Mouse (Mus musculus): ENCODE results near the gene Gm6793. TPM values are rescaled to one million over a fixed set of nuclear protein-coding genes. Genes with fewer than 3 reads are reported as not detected.

The Gm6793 gene
- polyA plus RNA-seq, 1 experiment from 2014 or later, result 1.0 TPM

GRCm38 (mm10) chr8:112011816-112012242 lies 3.0 kb downstream of the Gm6793 start:
- Histone ChIP-seq H3K27ac (peak overlapping the region; percentile 83), H3K36me3 (peaks cover 17% of the 10 kb centered on the region; the same call in 1 of the 2 replicates), H3K27me3 (no peaks in the 10 kb centered on the region), H3K9me3 (no peaks in the 10 kb centered on the region), H3K4me2 (replicated peaks) (peak overlapping the region; percentile 89), H3K9ac (peak overlapping the region; percentile 88), H3K4me1 (peaks cover 18% of the 10 kb centered on the region), H3K4me3 (peak overlapping the region; percentile 94)
- ATAC-seq (ENCODE audit: insufficient number of reproducible peaks, insufficient read depth, low FRiP score, low TSS enrichment), result peak; percentile 54; the same call in 1 of the 2 replicates
- 0% methylated on average over 40 of the region's 40 CpGs for WGBS

- peak within 1 kb of the TSS; percentile 88 for H3K9ac ChIP-seq
- peaks cover 17% of the 10 kb centered on the region for H3K36me3 ChIP-seq
- H3K4me1 ChIP-seq, result peaks cover 18% of the 10 kb centered on the region
- H3K9me3 ChIP-seq, result no peaks in the 10 kb centered on the region
- H3K27me3 ChIP-seq, result no peaks in the 10 kb centered on the region
- peak within 1 kb of the TSS; percentile 89 for H3K4me2 ChIP-seq (replicated peaks)
- H3K27ac ChIP-seq, result peak within 1 kb of the TSS; percentile 83
- peak; percentile 92 for ATAC-seq (ENCODE audit: insufficient number of reproducible peaks, insufficient read depth, low FRiP score, low TSS enrichment)
- peak within 1 kb of the TSS; percentile 94 for H3K4me3 ChIP-seq
- under 1% methylated on average over 61 of the region's 61 CpGs for WGBS
Observed at GRCm38 (mm10) chr8:112010997-112011815, 3.6 kb downstream of the Gm6793 start, which contains the start of the genes Kars and Terf2ip. Kars (minus strand) TSS chr8:112011323. Terf2ip (plus strand) TSS chr8:112011398.

GRCm38 (mm10) chr8:112009558-112009957 lies 5.3 kb downstream of the Gm6793 start:
- Histone ChIP-seq H3K4me2 (replicated peaks) (peak overlapping the region; percentile 89; the same call in 1 of the 2 replicates), H3K4me1 (peaks cover 18% of the 10 kb centered on the region), H3K27ac (no peak overlapping the region), H3K27me3 (no peaks in the 10 kb centered on the region), H3K9me3 (no peaks in the 10 kb centered on the region), H3K36me3 (peaks cover 25% of the 10 kb centered on the region), H3K4me3 (no peak overlapping the region), H3K9ac (no peak overlapping the region)
- WGBS, result 95% methylated on average over 7 of the region's 7 CpGs
- ATAC-seq (ENCODE audit: insufficient number of reproducible peaks, insufficient read depth, low FRiP score, low TSS enrichment), result no peak

GRCm38 (mm10) chr8:112007669-112008068 lies 7.2 kb downstream of the Gm6793 start:
- peaks cover 12% of the 10 kb centered on the region for H3K4me1 ChIP-seq
- peaks cover 42% of the 10 kb centered on the region for H3K36me3 ChIP-seq
- 91% methylated on average over 2 of the region's 2 CpGs for WGBS
- no peaks in the 10 kb centered on the region for H3K27me3 ChIP-seq
- no peak overlapping the region for H3K4me2 ChIP-seq (replicated peaks)
- H3K4me3 ChIP-seq, result no peak overlapping the region
- no peak overlapping the region for H3K9ac ChIP-seq
- no peaks in the 10 kb centered on the region for H3K9me3 ChIP-seq
- no peak for ATAC-seq (ENCODE audit: insufficient number of reproducible peaks, insufficient read depth, low FRiP score, low TSS enrichment)
- no peak overlapping the region for H3K27ac ChIP-seq

- no peak for ATAC-seq (ENCODE audit: insufficient number of reproducible peaks, insufficient read depth, low FRiP score, low TSS enrichment)
- WGBS, result 95% methylated on average over 6 of the region's 6 CpGs
- Histone ChIP-seq H3K4me1 (peaks cover 7% of the 10 kb centered on the region; the same call in 1 of the 2 replicates), H3K4me3 (no peak overlapping the region), H3K4me2 (replicated peaks) (no peak overlapping the region), H3K9ac (no peak overlapping the region), H3K27ac (no peak overlapping the region), H3K27me3 (no peaks in the 10 kb centered on the region), H3K9me3 (no peaks in the 10 kb centered on the region), H3K36me3 (peaks cover 62% of the 10 kb centered on the region)
Observed at GRCm38 (mm10) chr8:112005601-112006000, 9.2 kb downstream of the Gm6793 start.

GRCm38 (mm10) chr8:112004754-112005153 lies 10.1 kb downstream of the Gm6793 start:
- Histone ChIP-seq H3K27me3 (no peaks in the 10 kb centered on the region), H3K27ac (no peak overlapping the region), H3K4me3 (no peak overlapping the region), H3K4me1 (no peaks in the 10 kb centered on the region), H3K36me3 (peaks cover 71% of the 10 kb centered on the region), H3K9me3 (no peaks in the 10 kb centered on the region), H3K4me2 (replicated peaks) (no peak overlapping the region), H3K9ac (no peak overlapping the region)
- no peak for ATAC-seq (ENCODE audit: insufficient number of reproducible peaks, insufficient read depth, low FRiP score, low TSS enrichment)

GRCm38 (mm10) chr8:111992703-111993039 lies 22.2 kb downstream of the Gm6793 start:
- H3K4me2 ChIP-seq (replicated peaks), result no peak overlapping the region; the same call in 1 of the 2 replicates
- no peaks in the 10 kb centered on the region for H3K27me3 ChIP-seq
- 0 out of 2 replicates have a peak, but pooled peaks cover 4% of the 10 kb centered on the region for H3K4me1 ChIP-seq
- no peak overlapping the region for H3K27ac ChIP-seq
- no peak overlapping the region for H3K9ac ChIP-seq
- no peak for ATAC-seq (ENCODE audit: insufficient number of reproducible peaks, insufficient read depth, low FRiP score, low TSS enrichment)
- peaks cover 60% of the 10 kb centered on the region for H3K36me3 ChIP-seq
- 81% methylated on average over 3 of the region's 3 CpGs for WGBS
- H3K4me3 ChIP-seq, result no peak overlapping the region
- H3K9me3 ChIP-seq, result no peaks in the 10 kb centered on the region

- 0 out of 2 replicates have a peak, but pooled peaks cover 4% of the 10 kb centered on the region for H3K4me1 ChIP-seq
- no peaks in the 10 kb centered on the region for H3K27me3 ChIP-seq
- peak; percentile 91 for ATAC-seq (ENCODE audit: insufficient number of reproducible peaks, insufficient read depth, low FRiP score, low TSS enrichment)
- peak within 1 kb of the TSS; percentile 80 for H3K9ac ChIP-seq
- peaks cover 59% of the 10 kb centered on the region for H3K36me3 ChIP-seq
- peak within 1 kb of the TSS; percentile 52 for H3K4me2 ChIP-seq (replicated peaks)
- WGBS, result 5% methylated on average over 33 of the region's 33 CpGs
- no peak within 1 kb of the TSS for H3K27ac ChIP-seq
- H3K9me3 ChIP-seq, result no peaks in the 10 kb centered on the region
- H3K4me3 ChIP-seq, result peak within 1 kb of the TSS; percentile 79
Observed at GRCm38 (mm10) chr8:111992013-111992702, 22.7 kb downstream of the Gm6793 start, which contains the start of gene Adat1. Adat1 (minus strand) TSS chr8:111992302.

- Histone ChIP-seq H3K4me2 (replicated peaks) (peak overlapping the region; percentile 52), H3K9ac (peak overlapping the region; percentile 80), H3K27ac (no peak overlapping the region), H3K9me3 (no peaks in the 10 kb centered on the region), H3K4me1 (0 out of 2 replicates have a peak, but pooled peaks cover 4% of the 10 kb centered on the region), H3K27me3 (no peaks in the 10 kb centered on the region), H3K4me3 (peak overlapping the region; percentile 79), H3K36me3 (peaks cover 58% of the 10 kb centered on the region)
- 65% methylated on average over 8 of the region's 8 CpGs for WGBS
- ATAC-seq (ENCODE audit: insufficient number of reproducible peaks, insufficient read depth, low FRiP score, low TSS enrichment), result no peak
Observed at GRCm38 (mm10) chr8:111991278-111991677, 23.6 kb downstream of the Gm6793 start.

GRCm38 (mm10) chr8:111989911-111990310 lies 24.9 kb downstream of the Gm6793 start:
- H3K9me3 ChIP-seq, result no peaks in the 10 kb centered on the region
- H3K27me3 ChIP-seq, result no peaks in the 10 kb centered on the region
- no peak overlapping the region for H3K4me3 ChIP-seq
- no peak overlapping the region for H3K4me2 ChIP-seq (replicated peaks)
- H3K36me3 ChIP-seq, result peaks cover 50% of the 10 kb centered on the region
- no peak overlapping the region for H3K27ac ChIP-seq
- H3K4me1 ChIP-seq, result 0 out of 2 replicates have a peak, but pooled peaks cover 4% of the 10 kb centered on the region
- 12% methylated on average over 7 of the region's 7 CpGs for WGBS
- H3K9ac ChIP-seq, result no peak overlapping the region
- no peak for ATAC-seq (ENCODE audit: insufficient number of reproducible peaks, insufficient read depth, low FRiP score, low TSS enrichment)

GRCm38 (mm10) chr8:111984511-111984910 lies 30.3 kb downstream of the Gm6793 start:
- Histone ChIP-seq H3K27me3 (no peaks in the 10 kb centered on the region), H3K36me3 (peaks cover 54% of the 10 kb centered on the region), H3K27ac (no peak overlapping the region), H3K9ac (no peak overlapping the region), H3K9me3 (no peaks in the 10 kb centered on the region), H3K4me3 (no peak overlapping the region), H3K4me1 (no peaks in the 10 kb centered on the region), H3K4me2 (replicated peaks) (no peak overlapping the region)
- WGBS, result 88% methylated on average over 10 of the region's 10 CpGs
- ATAC-seq (ENCODE audit: insufficient number of reproducible peaks, insufficient read depth, low FRiP score, low TSS enrichment), result no peak

Measured in embryonic facial prominence, embryonic 12.5 days (tissue).